Mouse (Mus musculus): ENCODE measurements around the gene Sp1.

- TF ChIP-seq CTCF (IDR thresholded peaks at IDR 0.05; ENCODE audit: borderline replicate concordance, insufficient read depth, low read depth, low read length) (no peak), POLR2A (IDR thresholded peaks at IDR 0.05; ENCODE audit: borderline replicate concordance, insufficient read depth, low read length) (no peak)
These were observed 39.7 kb upstream of the Sp1 start for GRCm38 (mm10) chr15:102366238-102366637.
